Mouse (Mus musculus) frontal cortex, adult (tissue): ENCODE data around the gene Krt12.

ENCODE experiments used
- ATAC-seq: cut with Nextera tagmentation; 2 replicates; pipeline ENCODE4 v1.9.2; 2017; ENCODE audit warnings: mild to moderate bottlenecking, moderate library complexity, mixed read lengths; ENCODE audit not compliant: low TSS enrichment

Krt12 gene

DNA sequence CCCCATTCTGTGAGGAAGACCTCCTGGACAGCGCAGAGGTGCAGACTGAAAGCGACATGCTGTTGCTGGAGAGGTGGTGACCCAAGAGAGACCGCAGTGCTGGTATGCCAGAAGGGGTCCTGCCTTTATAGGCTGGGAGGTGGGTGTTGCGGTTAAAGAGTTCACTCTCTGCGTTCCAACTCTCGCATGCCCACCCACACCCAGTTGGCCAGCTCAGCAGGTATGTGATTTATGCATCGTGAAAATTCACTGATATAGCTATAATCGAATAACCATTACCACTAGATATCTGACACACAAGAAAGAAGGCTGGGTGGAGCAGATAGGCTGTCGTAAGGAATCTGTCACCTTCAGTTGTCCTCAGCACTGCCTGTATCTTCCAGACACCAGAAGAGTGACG lies at the start of gene Krt12:
Krt12 (minus strand) TSS at position 101 of the 400 bp plus-strand sequence.
- ATAC-seq: no peak

DNA sequence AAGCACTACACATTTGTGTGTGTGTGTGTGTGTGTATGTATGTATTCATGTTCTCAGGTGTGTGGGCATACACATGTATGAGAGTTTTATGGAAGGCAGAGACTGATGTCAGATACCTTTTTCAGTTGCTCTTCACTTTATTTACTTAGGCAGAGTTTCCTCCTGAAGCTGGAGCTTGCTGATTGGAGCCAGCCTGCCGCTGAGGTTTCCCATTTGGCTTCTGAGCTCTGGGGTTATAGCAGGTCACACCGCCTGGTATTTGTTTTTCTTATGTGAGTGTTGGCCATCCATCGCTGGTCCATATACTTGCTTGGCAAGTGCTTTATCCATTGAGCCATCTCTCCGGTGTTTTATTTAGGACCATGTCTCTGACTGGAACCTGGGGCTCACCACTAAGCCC lies 47.2 kb upstream of the Krt12 start:
- no peak for ATAC-seq

DNA sequence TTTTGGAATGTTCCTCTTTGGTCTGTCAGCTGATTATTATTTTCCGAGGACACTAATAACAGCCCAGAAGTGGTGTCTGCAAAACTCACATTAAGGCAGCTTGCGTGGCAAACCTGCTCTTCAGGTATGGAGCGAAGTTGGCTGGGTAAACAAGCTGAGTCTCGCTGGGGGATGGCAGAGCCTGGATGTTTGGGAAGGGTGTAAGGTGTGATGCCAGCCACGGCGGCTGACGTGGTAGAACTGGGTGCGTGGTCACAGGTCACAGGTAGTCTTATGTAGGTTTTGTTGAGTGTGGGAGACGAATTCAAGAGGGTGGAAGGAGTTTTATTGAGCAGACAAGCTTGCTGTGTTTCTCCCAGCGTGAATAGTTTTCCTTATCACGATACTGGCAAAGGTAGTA lies 46.5 kb upstream of the Krt12 start:
- no peak for ATAC-seq

DNA sequence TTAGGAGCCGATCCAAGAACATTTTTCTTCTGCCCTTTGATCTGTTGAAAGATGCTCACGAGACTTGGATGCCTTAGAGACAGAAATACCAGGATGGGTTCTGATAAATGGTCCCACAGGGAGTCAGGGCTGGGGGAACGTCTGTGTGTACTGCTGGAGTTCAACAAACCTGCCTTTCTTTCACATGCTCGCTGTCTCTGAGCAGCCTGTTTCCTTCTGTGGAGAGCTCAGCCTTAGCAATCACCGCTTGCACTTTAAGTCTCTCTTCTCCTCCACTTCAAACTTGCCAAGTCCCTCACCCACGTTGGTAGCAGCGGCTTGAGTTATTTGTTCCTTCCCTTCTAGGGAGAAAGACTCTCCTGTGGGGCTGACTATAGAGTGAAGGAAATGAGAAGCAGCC lies 44.3 kb upstream of the Krt12 start:
- ATAC-seq: peak; percentile 93

DNA sequence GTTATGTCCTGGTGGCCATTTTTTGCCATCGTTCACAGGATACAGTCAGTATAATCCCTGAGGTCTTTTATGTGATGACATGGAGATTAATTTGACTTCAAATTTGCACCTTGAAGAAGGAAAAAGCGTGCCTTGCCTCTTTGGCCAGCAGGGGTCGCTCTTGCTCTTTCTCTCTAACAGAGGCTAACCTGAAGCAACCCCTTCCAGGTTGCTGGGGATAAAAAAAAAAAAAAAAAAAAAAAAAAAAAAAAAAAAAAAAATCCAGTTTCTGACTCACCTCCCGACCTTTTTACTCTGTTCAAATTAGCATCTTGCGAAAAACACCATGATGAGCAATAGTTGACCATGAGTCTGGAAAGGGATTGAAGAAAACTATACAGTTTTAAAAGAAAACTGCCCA lies 42.8 kb upstream of the Krt12 start:
- 0 out of 2 replicates have a peak, but pooled peaks have one; percentile 27 for ATAC-seq

DNA sequence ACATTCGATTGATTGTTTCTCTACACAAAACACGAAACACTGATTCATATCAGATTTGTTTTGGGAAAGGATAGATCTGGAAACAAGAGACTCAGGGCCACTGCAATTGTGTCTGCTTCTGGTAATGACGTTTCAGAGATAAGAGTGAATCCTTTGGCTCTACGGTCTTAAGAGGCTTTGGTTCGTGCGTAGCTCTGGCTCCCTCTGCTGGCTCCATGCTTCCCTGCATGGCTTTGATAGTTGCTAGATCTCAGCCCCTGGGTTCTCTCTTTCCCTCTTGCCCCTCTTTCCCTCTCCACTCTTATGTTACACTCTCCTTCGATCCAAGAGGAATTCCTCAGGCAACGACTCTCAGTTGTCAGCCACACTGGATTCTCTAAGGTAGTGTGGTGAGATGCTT lies 41.1 kb upstream of the Krt12 start:
- peak; percentile 71; the same call in 1 of the 2 replicates for ATAC-seq

DNA sequence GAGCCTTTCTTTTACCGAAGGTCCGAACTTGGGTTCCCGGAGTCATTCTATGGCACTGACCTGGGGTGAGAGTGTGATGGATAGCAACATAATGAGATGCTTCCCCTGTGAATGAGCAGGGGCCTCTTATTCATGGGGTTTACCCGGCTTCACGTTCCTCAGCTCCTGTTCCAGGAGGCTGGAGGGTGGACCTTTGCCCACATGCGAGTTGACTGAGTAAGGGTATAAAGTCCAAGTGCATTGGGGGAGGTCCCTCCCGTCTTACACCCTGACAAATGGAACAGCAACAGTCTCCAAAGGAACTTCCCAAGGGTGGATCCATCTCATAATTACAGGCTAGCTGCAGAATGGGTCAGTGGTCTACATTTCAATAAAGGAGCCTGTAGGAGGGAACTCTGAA lies 39.7 kb upstream of the Krt12 start:
- no peak for ATAC-seq

DNA sequence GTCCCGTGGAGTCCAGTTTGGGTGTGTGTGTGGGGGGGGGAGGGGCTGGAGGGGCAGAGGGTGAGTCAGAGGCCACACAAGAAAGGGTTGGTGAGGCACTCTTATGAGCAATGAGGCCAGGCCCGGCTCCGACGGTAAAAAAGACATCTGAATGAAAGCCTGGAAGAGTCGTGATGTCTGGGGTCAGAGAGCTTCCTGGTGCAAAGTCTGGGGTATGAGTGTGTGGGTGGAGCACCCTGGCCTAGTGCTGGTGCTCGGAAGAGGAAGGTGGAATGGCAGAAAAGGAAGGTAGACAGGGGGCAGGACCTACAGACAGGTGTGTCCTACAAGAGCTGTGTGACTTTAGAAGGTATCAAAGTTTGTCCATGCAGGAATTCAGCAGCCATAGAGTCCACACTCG lies 36.8 kb upstream of the Krt12 start:
- no peak for ATAC-seq

DNA sequence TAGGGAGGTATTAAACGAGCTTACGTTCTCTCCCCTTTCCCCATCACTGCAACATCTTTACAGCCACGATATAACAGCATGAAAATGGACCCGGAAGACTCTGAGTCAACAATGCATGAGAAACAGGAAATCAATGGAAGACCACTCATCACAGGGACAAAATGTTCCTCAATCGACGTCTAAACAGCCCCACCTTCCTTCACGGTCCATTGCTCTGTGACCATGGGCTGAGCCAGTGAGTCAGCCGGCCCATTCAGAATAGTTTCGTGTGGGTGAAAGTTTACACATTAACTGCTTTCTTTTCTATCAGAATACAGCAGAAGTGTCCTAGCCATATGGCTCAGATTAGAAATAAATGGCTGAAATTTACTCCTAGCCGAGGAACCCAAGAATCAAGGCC lies 32.7 kb upstream of the Krt12 start:
- no peak for ATAC-seq

DNA sequence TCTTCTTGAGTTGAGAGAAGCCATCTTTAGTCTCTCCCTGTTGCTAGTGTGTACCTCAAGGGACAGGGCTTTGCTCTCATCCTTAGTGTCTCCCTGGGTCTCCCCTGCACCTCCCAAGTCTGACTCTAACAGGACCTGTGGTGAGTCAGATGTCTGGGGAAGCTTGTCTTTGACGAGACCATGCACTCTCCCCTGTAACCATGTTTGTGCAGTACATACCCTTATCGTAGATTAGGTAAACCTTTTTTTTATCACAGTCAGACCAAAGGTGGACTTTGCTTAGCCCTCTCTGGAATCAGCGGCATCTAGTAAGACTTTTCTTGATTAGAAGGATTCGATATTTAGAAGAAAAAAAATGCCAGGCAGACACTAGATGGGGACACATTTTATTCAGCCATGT lies 32.0 kb upstream of the Krt12 start:
- ATAC-seq: no peak

DNA sequence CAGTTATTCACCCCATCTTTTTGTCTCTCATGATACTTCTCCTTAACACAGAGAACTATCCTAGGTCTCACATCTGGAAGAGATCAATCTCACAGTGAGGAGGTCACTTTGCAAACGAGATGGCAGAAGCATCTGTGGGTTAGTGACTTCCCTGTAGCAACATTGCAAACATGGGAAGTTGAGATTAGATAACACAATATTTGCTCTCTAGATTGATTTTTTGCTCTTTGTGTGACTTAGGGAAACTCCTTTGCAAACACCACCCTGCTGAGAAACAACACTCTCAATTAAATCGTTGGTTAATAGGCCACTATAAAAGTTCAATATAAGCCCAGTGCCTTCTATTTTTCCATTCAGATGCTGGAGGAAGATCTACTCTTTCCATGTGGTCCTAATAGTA lies 26.7 kb upstream of the Krt12 start:
- ATAC-seq: no peak

DNA sequence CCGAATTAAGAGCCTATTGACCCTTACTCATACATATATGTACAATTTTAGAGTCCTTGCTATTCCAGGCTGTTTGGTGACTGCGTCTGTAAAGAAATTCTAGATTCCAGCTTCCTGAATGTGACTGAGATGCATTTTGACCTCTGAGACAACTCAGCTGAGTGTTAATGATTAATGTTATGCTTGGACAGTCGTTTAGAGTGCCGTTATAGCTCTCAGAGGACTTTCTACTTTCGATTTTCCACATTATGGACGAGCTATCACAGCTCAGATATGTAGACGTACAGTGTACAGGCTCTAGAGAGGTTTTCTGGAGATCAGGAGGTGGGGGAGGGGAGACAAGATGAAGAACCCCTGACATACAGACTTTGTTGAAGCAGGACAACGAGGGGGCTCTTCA lies 19.2 kb upstream of the Krt12 start:
- no peak for ATAC-seq

DNA sequence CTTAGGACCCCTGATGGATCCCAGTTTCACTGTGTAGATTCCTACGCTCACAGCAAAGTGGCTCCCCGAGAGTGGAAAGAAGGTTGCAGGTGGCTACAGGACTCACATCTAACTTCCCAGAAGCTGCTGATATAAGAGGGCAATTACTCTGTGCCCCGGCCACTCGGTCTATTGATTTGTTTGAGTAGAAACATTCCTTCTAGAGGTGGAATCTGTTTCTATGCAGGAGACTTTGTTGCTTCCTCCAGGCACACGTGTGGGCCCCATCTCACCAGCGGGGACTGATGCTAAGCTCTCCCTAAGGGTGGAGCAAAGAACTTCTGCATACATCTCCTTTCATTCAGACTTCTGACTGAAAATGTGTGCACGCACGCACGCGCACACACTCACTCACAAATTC lies 17.4 kb upstream of the Krt12 start:
- no peak for ATAC-seq

DNA sequence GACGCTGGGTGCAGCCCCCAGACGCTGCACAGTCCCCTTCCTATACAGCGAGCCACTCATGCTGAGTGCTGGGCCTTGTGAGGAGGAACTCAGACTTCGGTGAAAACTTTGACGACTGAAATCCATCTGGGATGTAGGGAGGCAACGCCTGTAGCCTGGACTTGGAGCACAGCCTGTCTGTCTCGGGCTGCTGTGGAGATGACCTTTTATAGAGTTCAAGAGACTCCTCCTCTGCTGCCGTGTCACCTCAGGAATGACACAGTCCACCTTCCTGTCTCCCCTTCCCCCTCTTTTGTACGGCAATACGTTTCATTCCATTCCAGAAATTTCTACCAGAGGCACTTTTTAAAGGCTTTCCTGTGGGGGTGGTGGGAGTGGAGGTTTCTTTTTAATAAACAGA lies 15.9 kb upstream of the Krt12 start, which contains the start of gene Krt20:
Krt20 (minus strand) TSS at position 179 of the 400 bp plus-strand sequence.
- ATAC-seq: no peak

DNA sequence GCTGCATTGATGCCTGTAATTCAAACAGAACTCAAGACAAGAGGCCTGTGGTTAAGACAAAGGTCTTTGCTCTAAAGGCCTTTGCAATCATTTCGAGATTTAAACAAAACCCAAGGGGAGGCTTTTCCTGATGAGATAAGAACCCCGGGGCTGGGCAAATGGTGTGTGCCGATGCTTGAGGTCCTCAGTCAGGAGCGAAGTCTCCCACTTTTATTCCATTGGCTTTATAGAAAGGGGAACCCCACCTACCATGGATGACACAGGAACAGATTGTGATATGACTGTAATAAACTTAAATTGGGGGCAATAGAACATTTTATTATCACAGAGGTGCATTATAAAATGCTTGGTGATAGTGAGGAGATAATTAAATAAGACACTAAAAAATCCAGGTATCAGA lies 14.6 kb upstream of the Krt12 start:
- ATAC-seq: no peak

DNA sequence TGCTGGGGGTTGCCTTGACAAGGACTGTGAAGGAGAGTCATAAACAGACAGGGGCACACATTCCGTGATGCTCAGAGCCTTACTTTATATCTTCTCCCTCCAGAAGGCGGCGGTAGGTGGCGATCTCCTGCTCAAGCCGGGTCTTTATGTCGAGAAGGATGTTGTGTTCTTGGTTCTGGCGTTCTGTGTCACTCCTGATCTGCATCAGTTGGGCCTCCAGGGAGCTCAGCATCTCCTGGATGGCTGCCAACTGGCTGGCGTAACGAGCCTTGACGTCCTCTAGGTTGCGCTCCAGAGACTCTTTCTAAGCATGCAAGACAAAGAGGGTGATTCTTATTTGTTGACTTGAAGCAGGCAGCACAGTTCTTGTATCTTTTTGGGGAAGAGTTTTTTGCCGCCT lies 8.6 kb upstream of the Krt12 start:
- ATAC-seq: peak; percentile 41; the same call in 1 of the 2 replicates

DNA sequence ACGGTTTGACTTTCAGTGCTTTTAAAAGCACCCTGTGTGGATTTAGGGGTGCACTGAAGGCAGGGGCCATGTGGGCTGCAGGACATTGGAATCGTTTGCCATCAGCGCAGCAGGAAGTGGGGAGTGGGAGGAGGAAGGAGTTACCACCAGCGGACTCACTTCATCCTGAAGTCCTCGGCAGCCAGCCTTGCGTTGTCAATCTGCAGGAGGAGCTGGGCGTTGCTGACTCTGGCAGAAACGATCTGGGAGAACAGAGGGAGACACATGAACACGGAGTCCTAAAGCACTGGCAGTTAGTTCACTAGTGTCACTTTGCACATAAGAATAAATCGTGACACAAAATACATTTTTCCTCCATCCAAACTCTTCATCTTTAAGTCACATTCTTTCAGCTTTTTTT lies 1.5 kb downstream of the Krt12 start:
- ATAC-seq: no peak

DNA sequence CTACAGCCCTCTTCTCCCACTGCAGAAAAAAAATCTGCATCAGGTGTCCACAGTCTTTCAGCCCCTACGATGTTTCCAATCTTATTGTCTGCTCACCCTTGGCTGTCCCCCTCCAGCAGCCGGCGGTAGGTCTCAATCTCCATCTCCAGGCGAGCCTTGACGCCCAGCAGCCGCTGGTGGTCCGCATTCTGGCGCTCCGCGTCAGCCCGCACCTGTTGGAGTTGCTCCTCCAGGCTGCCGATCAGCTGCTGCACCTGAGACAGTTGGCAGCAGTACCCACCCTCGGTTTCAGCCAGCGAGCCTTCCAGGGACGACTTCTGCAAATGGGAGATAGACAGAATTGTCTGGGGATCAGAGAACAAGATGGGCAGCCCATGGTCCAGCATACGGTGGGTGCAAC lies 4.2 kb downstream of the Krt12 start:
- no peak for ATAC-seq

DNA sequence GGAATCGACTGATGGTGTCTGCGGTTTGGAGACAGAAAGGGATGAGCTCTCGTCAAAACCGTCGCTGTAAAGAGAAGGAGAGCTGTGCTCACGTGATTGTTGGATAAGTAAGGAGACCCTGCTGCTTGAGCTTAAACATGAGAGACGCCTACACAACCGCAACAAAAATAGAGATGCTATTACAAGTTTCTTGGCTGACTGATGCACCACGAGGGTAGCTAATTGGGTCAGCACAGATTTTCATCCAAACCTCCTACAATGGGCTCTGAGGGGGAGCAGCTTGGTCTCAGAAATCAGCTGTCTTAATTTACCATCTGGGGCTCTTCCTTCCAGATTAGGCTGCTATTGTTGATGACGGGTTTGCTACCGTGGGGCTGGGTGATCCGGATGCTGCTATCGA lies 5.2 kb downstream of the Krt12 start:
- ATAC-seq: peak; percentile 83

DNA sequence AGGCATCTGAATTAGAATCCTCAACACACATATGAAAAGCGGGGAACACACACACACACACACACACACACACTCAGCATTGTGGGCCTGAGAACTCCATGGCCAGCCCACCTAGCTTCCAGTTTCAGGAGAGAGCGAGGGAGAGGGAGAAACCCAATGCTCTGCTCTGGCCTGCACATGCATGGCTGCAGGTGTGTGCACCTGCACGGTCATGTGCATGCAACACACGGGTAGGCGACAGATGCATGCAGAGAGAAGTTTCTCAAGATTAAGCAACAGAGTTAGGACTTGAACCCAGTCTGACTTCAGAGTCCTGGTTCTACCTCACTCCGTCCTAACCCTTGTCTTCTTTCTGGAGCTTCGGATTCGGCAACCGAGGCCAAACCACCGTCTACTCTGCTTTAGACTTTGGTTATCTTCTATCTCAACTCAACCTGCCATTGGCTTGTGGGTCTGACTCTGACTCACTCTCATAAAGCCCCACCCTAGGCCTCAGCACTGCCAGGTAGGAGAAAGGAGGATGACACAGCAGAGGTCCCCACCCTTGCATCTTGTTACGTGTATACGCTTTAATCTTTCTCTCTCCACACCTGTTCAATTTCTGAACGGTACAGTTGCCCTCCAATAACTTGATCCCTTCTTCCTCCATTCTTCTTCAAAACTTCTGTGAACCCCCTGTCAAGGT lies 7.5 kb downstream of the Krt12 start:
- ATAC-seq: no peak

DNA sequence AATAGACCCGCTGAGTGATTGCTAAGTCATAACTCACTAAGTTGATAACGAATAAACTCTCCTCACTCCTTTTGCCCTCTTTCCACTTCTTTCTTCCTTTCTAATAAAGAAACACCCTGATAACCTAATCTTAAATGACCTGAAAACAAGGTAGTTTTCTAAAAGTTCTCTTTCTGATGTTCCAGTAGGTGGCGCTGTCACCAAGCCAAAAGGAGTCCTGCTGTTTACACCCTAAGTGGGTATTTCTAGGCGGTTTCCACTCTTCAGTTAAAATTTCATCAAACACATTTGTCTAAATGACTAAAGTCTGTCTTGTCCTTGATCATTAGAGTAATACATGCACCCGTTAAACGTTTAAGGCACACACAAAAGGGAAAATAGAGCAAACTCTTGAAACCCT lies 8.8 kb downstream of the Krt12 start:
- ATAC-seq: no peak

DNA sequence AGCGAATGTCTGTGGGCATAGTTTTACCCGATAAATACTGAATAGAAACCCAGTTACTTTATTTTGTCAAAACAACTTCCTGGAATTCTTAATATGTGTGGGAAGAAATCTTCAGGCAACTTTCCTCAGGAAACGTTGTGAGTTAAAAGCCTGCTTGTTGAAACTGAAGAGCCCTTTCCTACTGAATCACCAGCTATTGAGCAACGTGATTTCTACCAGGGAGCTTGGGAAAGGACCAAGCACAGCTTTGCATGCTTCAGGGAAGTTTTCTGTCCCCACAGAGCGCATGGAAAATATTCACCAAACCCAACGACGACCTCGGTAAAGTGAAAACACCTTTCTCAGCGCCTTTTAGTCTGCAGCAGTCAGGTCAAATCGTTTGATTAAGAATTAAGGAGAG lies 15.9 kb downstream of the Krt12 start:
- ATAC-seq: no peak

DNA sequence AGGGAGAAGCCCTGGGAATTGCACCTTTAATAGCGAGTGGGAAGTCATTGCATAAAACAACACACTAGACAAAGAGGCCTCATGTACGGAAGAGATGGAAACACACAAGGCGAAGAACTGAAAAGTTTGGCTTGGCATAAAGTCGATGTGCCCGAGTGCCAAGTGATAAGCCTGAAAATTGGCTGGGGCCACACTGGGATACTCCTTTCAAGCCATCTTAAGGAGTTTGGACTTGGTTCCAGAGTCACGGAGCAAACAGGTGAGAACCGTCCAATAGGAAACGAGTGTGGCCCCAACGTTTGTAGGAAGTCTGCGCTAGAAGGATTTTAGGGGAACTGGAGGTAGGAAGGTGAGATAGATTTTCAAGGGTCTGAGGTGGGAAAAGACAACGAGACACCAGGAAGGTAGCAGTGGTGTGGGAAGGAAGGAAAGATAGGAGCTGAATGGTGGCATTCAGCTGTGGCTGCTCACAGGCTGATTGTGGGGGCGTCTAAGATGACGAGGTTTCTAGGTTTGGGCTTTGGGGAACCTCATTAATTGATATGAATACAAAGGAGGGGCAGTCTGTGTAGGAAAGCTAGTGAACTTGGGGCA lies 22.0 kb downstream of the Krt12 start:
- no peak for ATAC-seq

DNA sequence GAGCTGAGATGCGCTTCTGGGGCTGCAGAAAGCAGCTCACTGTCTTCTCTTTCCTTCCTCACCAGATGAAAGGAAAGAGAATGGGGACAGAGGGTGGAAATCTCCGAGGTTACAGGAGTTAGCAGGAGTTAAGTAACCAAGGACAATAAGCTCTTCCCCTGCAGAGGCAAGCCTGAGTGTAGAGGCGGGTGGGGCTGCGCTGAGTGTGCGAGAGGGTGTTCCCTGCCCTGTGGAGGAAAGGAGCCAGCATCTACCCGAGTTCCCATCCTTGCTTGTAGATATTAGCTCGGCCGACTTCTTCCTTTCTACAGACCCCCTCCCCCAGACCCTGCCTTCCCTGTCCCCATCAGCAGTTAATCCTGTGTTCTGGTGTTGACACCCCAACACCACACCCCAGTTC lies 23.2 kb downstream of the Krt12 start:
- 0 out of 2 replicates have a peak, but pooled peaks have one; percentile 23 for ATAC-seq
